Mouse (Mus musculus): Measurements from ENCODE around the gene Reln. TPM values are rescaled to one million over a fixed set of nuclear protein-coding genes. Genes with fewer than 3 reads are reported as not detected.

The Reln gene
- polyA plus RNA-seq, 1 experiment from 2014 or later, result 23.9 TPM

- Histone ChIP-seq H3K36me3 (ENCODE audit: control insufficient read depth, insufficient read depth) (no peaks in the 10 kb centered on the region), H3K4me3 (ENCODE audit: low read depth, low read length) (no peak within 1 kb of the TSS), H3K27ac (ENCODE audit: low read length) (no peak within 1 kb of the TSS), H3K9me3 (replicated peaks; ENCODE audit: control insufficient read depth, low read length) (no peaks in the 10 kb centered on the region), H3K27me3 (ENCODE audit: control insufficient read depth, insufficient read depth, low read depth, low read length) (peaks cover 3% of the 10 kb centered on the region; the same call in 1 of the 2 replicates), H3K9ac (ENCODE audit: low read depth, low read length) (no peak within 1 kb of the TSS), H3K4me1 (ENCODE audit: control insufficient read depth, low read depth, low read length) (no peaks in the 10 kb centered on the region), H3K4me2 (ENCODE audit: low read depth, low read length) (peak within 1 kb of the TSS; percentile 12; the same call in 1 of the 2 replicates)
- 4% methylated on average over 29 of the region's 29 CpGs for WGBS (ENCODE audit: insufficient replicate concordance)
- no peak for ATAC-seq (ENCODE audit: low read depth)
These were observed 479.0 kb downstream of the Reln start, which contains the start of gene Slc26a5 for GRCm38 (mm10) chr5:21865346-21866107. TSS of gene Slc26a5 (minus strand) at chr5:21865604.

- H3K36me3 ChIP-seq (ENCODE audit: control insufficient read depth, insufficient read depth), result no peaks in the 10 kb centered on the region
- H3K4me3 ChIP-seq (ENCODE audit: low read depth, low read length), result no peak overlapping the region
- no peak overlapping the region for H3K4me2 ChIP-seq (ENCODE audit: low read depth, low read length)
- no peak overlapping the region for H3K9ac ChIP-seq (ENCODE audit: low read depth, low read length)
- no peak for ATAC-seq (ENCODE audit: low read depth)
- no peaks in the 10 kb centered on the region for H3K4me1 ChIP-seq (ENCODE audit: control insufficient read depth, low read depth, low read length)
- no peak overlapping the region for H3K27ac ChIP-seq (ENCODE audit: low read length)
- no peaks in the 10 kb centered on the region for H3K27me3 ChIP-seq (ENCODE audit: control insufficient read depth, insufficient read depth, low read depth, low read length)
- WGBS (ENCODE audit: insufficient replicate concordance), result 71% methylated on average over 7 of the region's 7 CpGs
- no peaks in the 10 kb centered on the region for H3K9me3 ChIP-seq (replicated peaks; ENCODE audit: control insufficient read depth, low read length)
These were observed 485.8 kb downstream of the Reln start for GRCm38 (mm10) chr5:21858653-21859052.

- ATAC-seq (ENCODE audit: low read depth), result no peak
- Histone ChIP-seq H3K36me3 (ENCODE audit: control insufficient read depth, insufficient read depth) (no peaks in the 10 kb centered on the region), H3K27ac (ENCODE audit: low read length) (no peak overlapping the region), H3K4me1 (ENCODE audit: control insufficient read depth, low read depth, low read length) (no peaks in the 10 kb centered on the region), H3K9me3 (replicated peaks; ENCODE audit: control insufficient read depth, low read length) (no peaks in the 10 kb centered on the region), H3K4me3 (ENCODE audit: low read depth, low read length) (no peak overlapping the region), H3K4me2 (ENCODE audit: low read depth, low read length) (no peak overlapping the region), H3K9ac (ENCODE audit: low read depth, low read length) (no peak overlapping the region), H3K27me3 (ENCODE audit: control insufficient read depth, insufficient read depth, low read depth, low read length) (no peaks in the 10 kb centered on the region)
- 34% methylated on average over 10 of the region's 10 CpGs for WGBS (ENCODE audit: insufficient replicate concordance)
These were observed 492.7 kb downstream of the Reln start for GRCm38 (mm10) chr5:21851679-21852340.

GRCm38 (mm10) chr5:21847438-21847837 lies 497.1 kb downstream of the Reln start:
- no peak for ATAC-seq (ENCODE audit: low read depth)

GRCm38 (mm10) chr5:21846616-21847290 lies 497.7 kb downstream of the Reln start:
- ATAC-seq (ENCODE audit: low read depth), result no peak
- 57% methylated on average over 20 of the region's 20 CpGs for WGBS (ENCODE audit: insufficient replicate concordance)
- Histone ChIP-seq H3K4me2 (ENCODE audit: low read depth, low read length) (no peak overlapping the region), H3K4me3 (ENCODE audit: low read depth, low read length) (no peak overlapping the region), H3K27me3 (ENCODE audit: control insufficient read depth, insufficient read depth, low read depth, low read length) (no peaks in the 10 kb centered on the region), H3K27ac (ENCODE audit: low read length) (no peak overlapping the region), H3K36me3 (ENCODE audit: control insufficient read depth, insufficient read depth) (no peaks in the 10 kb centered on the region), H3K9ac (ENCODE audit: low read depth, low read length) (no peak overlapping the region), H3K4me1 (ENCODE audit: control insufficient read depth, low read depth, low read length) (no peaks in the 10 kb centered on the region), H3K9me3 (replicated peaks; ENCODE audit: control insufficient read depth, low read length) (no peaks in the 10 kb centered on the region)

More at GRCm38 (mm10) chr5:21847438-21847837, 497.1 kb downstream of the Reln start:
- no peaks in the 10 kb centered on the region for H3K27me3 ChIP-seq (ENCODE audit: control insufficient read depth, insufficient read depth, low read depth, low read length)
- H3K4me2 ChIP-seq (ENCODE audit: low read depth, low read length), result no peak overlapping the region
- no peaks in the 10 kb centered on the region for H3K36me3 ChIP-seq (ENCODE audit: control insufficient read depth, insufficient read depth)
- H3K9me3 ChIP-seq (replicated peaks; ENCODE audit: control insufficient read depth, low read length), result no peaks in the 10 kb centered on the region
- no peak overlapping the region for H3K4me3 ChIP-seq (ENCODE audit: low read depth, low read length)
- no peak overlapping the region for H3K27ac ChIP-seq (ENCODE audit: low read length)
- no peaks in the 10 kb centered on the region for H3K4me1 ChIP-seq (ENCODE audit: control insufficient read depth, low read depth, low read length)
- no peak overlapping the region for H3K9ac ChIP-seq (ENCODE audit: low read depth, low read length)
- 44% methylated on average over 6 of the region's 6 CpGs for WGBS (ENCODE audit: insufficient replicate concordance)

- H3K4me1 ChIP-seq (ENCODE audit: control insufficient read depth, low read depth, low read length), result no peaks in the 10 kb centered on the region
- H3K4me2 ChIP-seq (ENCODE audit: low read depth, low read length), result no peak overlapping the region
- H3K27me3 ChIP-seq (ENCODE audit: control insufficient read depth, insufficient read depth, low read depth, low read length), result no peaks in the 10 kb centered on the region
- H3K9me3 ChIP-seq (replicated peaks; ENCODE audit: control insufficient read depth, low read length), result no peaks in the 10 kb centered on the region
- 55% methylated on average over 4 of the region's 4 CpGs for WGBS (ENCODE audit: insufficient replicate concordance)
- no peak overlapping the region for H3K27ac ChIP-seq (ENCODE audit: low read length)
- no peak overlapping the region for H3K9ac ChIP-seq (ENCODE audit: low read depth, low read length)
- no peak for ATAC-seq (ENCODE audit: low read depth)
- no peaks in the 10 kb centered on the region for H3K36me3 ChIP-seq (ENCODE audit: control insufficient read depth, insufficient read depth)
- no peak overlapping the region for H3K4me3 ChIP-seq (ENCODE audit: low read depth, low read length)
These were observed 499.8 kb downstream of the Reln start for GRCm38 (mm10) chr5:21844676-21845075.

Other genes starting within 250 kb of the Reln start
- gene Orc5, start 205.7 kb upstream of the Reln start, polyA plus RNA-seq (2015; fragmentation: Nextera tagmentation; extraction: Ambion mirVana), result 47.1 and 49.8 TPM in 2 replicates

Data from liver, embryonic 16.5 days (tissue).